Comparison of ENCODE assay signal across 14 mouse cellular contexts in the genomic region with DNA sequence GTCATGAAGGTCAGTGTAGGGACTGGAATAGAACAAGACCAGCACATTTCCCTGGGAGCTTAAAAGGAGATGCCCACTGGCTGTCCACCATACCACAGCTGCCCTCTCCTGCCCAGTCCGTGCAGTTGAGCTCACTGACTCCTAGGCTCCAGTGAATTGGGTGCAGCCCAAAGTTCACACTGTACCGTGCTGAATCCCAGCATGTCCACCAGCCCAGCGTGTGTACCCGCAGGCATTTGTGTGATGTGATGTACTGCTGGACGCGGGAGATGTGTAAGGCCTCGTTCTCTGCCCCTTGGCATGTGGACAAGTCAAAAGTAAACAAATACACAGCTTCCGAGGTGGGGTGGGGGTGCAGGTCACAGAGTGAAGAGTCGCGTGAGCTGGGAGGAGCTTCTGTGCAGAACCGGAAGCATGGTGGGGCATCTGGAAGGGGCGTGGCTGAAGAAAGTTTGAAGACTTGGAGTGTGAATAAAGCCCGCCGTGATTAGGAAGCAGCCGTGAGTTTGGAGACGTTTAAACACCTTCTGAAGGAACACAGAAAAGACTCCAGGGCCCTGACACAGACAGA.
DNase-seq lines count a peak whose midpoint lies in the region; ATAC-seq lines count a peak whose summit lies in the region.
"Had no signal": no experiment of that assay in that cellular context is flagged by ENCODE, and none has a peak within 500 bp of the region (broad histone marks: within the 10 kb centered on the region; RNA-seq: fewer than 3 reads in every experiment).

No protein-coding gene starts in this region.

- peaks cover 51% of the 10 kb centered on the region for H3K4me1 ChIP-seq in forebrain, embryonic 10.5 days
- peaks cover 34% of the 10 kb centered on the region for H3K4me1 ChIP-seq in forebrain, embryonic 12.5 days
- H3K4me1 ChIP-seq in limb, embryonic 12.5 days (replicated peaks): peaks cover 4% of the 10 kb centered on the region
- H3K4me1 ChIP-seq in limb, embryonic 10.5 days: peaks cover 9% of the 10 kb centered on the region
- H3K4me1 ChIP-seq in forebrain, embryonic 16.5 days (replicated peaks; ENCODE audit: control insufficient read depth, insufficient read depth, low read length): peaks cover 20% of the 10 kb centered on the region
- H3K4me1 ChIP-seq: embryonic facial prominence, embryonic 15.5 days had no signal

- DNase-seq in forebrain, embryonic 10.5 days (ENCODE audit: extremely low spot score, low spot score): no peak
- no peak for DNase-seq in limb, embryonic 10.5 days (ENCODE audit: low spot score)
- DNase-seq in lung, postnatal 4 days: peak; percentile 9 to 38
- no peak for DNase-seq in ovary, postnatal 36 days (ENCODE audit: low spot score)
- no peak for DNase-seq in gastrocnemius, adult 8-10 months (ENCODE audit: low spot score in 2 of 2)
- DNase-seq: heart, postnatal 10 days; kidney, postnatal 4 days; thymus, adult 18-20 months had no signal

- no peak overlapping the region for H3K4me3 ChIP-seq in forebrain, embryonic 10.5 days
- no peak overlapping the region for H3K4me3 ChIP-seq in forebrain, embryonic 12.5 days (replicated peaks)
- H3K4me3 ChIP-seq in limb, embryonic 12.5 days (replicated peaks): no peak overlapping the region
- no peak overlapping the region for H3K4me3 ChIP-seq in limb, embryonic 10.5 days
- no peak overlapping the region for H3K4me3 ChIP-seq in forebrain, embryonic 16.5 days (replicated peaks; ENCODE audit: low read length)
- H3K4me3 ChIP-seq: embryonic facial prominence, embryonic 15.5 days had no signal

- WGBS in forebrain, embryonic 10.5 days: 85% methylated on average over 16 of the region's 16 CpGs
- WGBS in forebrain, embryonic 12.5 days: 77% methylated on average over 16 of the region's 16 CpGs
- WGBS in limb, embryonic 12.5 days: 73% methylated on average over 16 of the region's 16 CpGs
- WGBS in limb, embryonic 10.5 days: 81% methylated on average over 16 of the region's 16 CpGs
- 69% methylated on average over 16 of the region's 16 CpGs for WGBS in forebrain, embryonic 16.5 days

- peak overlapping the region; percentile 71 for H3K27ac ChIP-seq in forebrain, embryonic 10.5 days
- H3K27ac ChIP-seq in forebrain, embryonic 12.5 days: no peak overlapping the region
- no peak overlapping the region for H3K27ac ChIP-seq in limb, embryonic 12.5 days
- no peak overlapping the region for H3K27ac ChIP-seq in limb, embryonic 10.5 days
- H3K27ac ChIP-seq in forebrain, embryonic 16.5 days (ENCODE audit: low read length): peak overlapping the region; percentile 16; the same call in 1 of the 2 replicates
- H3K27ac ChIP-seq: embryonic facial prominence, embryonic 15.5 days; liver, embryonic 14.5 days had no signal

- H3K4me2 ChIP-seq in forebrain, embryonic 12.5 days: no peak overlapping the region
- no peak overlapping the region for H3K4me2 ChIP-seq in limb, embryonic 12.5 days
- no peak overlapping the region for H3K4me2 ChIP-seq in forebrain, embryonic 16.5 days (ENCODE audit: low read length)
- H3K4me2 ChIP-seq: embryonic facial prominence, embryonic 15.5 days had no signal

- H3K27me3 ChIP-seq in forebrain, embryonic 10.5 days (ENCODE audit: poor library complexity, severe bottlenecking): no peaks in the 10 kb centered on the region
- no peaks in the 10 kb centered on the region for H3K27me3 ChIP-seq in forebrain, embryonic 12.5 days
- no peaks in the 10 kb centered on the region for H3K27me3 ChIP-seq in limb, embryonic 12.5 days
- H3K27me3 ChIP-seq in limb, embryonic 10.5 days (ENCODE audit: low read depth, poor library complexity, severe bottlenecking): no peaks in the 10 kb centered on the region
- no peaks in the 10 kb centered on the region for H3K27me3 ChIP-seq in forebrain, embryonic 16.5 days (replicated peaks; ENCODE audit: control insufficient read depth, insufficient read depth, low read length)
- H3K27me3 ChIP-seq: embryonic facial prominence, embryonic 15.5 days had no signal

- H3K9ac ChIP-seq in forebrain, embryonic 12.5 days: no peak overlapping the region
- H3K9ac ChIP-seq in limb, embryonic 12.5 days (replicated peaks): no peak overlapping the region
- H3K9ac ChIP-seq in forebrain, embryonic 16.5 days (replicated peaks; ENCODE audit: low read depth, low read length): no peak overlapping the region
- H3K9ac ChIP-seq: embryonic facial prominence, embryonic 15.5 days; liver, embryonic 14.5 days had no signal

- ATAC-seq in forebrain, embryonic 12.5 days (ENCODE audit: low FRiP score): no peak
- ATAC-seq in limb, embryonic 12.5 days (ENCODE audit: insufficient number of reproducible peaks, insufficient read depth, low FRiP score, low TSS enrichment, low read depth): peak; percentile 42; the same call in 1 of the 2 replicates
- ATAC-seq in forebrain, embryonic 16.5 days: no peak
- ATAC-seq: inflammation-experienced regulatory T-cells, adult 6 months had no signal

- no peaks in the 10 kb centered on the region for H3K36me3 ChIP-seq in forebrain, embryonic 10.5 days (replicated peaks)
- H3K36me3 ChIP-seq in forebrain, embryonic 12.5 days (replicated peaks): no peaks in the 10 kb centered on the region
- no peaks in the 10 kb centered on the region for H3K36me3 ChIP-seq in limb, embryonic 12.5 days
- H3K36me3 ChIP-seq in limb, embryonic 10.5 days: no peaks in the 10 kb centered on the region
- no peaks in the 10 kb centered on the region for H3K36me3 ChIP-seq in forebrain, embryonic 16.5 days (ENCODE audit: control insufficient read depth, insufficient read depth)
- H3K36me3 ChIP-seq: embryonic facial prominence, embryonic 15.5 days had no signal

- H3K9me3 ChIP-seq in forebrain, embryonic 10.5 days: no peaks in the 10 kb centered on the region
- no peaks in the 10 kb centered on the region for H3K9me3 ChIP-seq in forebrain, embryonic 12.5 days
- no peaks in the 10 kb centered on the region for H3K9me3 ChIP-seq in limb, embryonic 12.5 days
- H3K9me3 ChIP-seq in limb, embryonic 10.5 days (replicated peaks): no peaks in the 10 kb centered on the region
- no peaks in the 10 kb centered on the region for H3K9me3 ChIP-seq in forebrain, embryonic 16.5 days (ENCODE audit: control insufficient read depth, low read length)
- H3K9me3 ChIP-seq: embryonic facial prominence, embryonic 15.5 days had no signal

Comparison
In these comparisons a context has a peak if more than half of its experiments do, and no peak if none do; other contexts are left out.
1. H3K27ac ChIP-seq: peak in forebrain, embryonic 10.5 days (single experiment) and forebrain, embryonic 16.5 days (single experiment); none in forebrain, embryonic 12.5 days (single experiment), limb, embryonic 12.5 days (single experiment) and limb, embryonic 10.5 days (single experiment).
2. DNase-seq: peak in lung, postnatal 4 days (2 of 2); none in forebrain, embryonic 10.5 days (single experiment), limb, embryonic 10.5 days (single experiment), ovary, postnatal 36 days (single experiment) and gastrocnemius, adult 8-10 months (0 of 2).